Mouse (Mus musculus) 3T3-L1 (cell line): ENCODE measurements around the gene Plpp7.

ENCODE experiments used
- DNase-seq: peaks from one replicate; pipeline ENCODE4 v3.0.0-alpha.2; 2015; ENCODE audit warnings: low read depth, low spot score

Plpp7 gene

GRCm38 (mm10) chr2:32095351-32096121, at the start of gene Plpp7:
Gene Plpp7, plus strand, starts transcription at chr2:32095528.
- DNase-seq: no peak

DNA sequence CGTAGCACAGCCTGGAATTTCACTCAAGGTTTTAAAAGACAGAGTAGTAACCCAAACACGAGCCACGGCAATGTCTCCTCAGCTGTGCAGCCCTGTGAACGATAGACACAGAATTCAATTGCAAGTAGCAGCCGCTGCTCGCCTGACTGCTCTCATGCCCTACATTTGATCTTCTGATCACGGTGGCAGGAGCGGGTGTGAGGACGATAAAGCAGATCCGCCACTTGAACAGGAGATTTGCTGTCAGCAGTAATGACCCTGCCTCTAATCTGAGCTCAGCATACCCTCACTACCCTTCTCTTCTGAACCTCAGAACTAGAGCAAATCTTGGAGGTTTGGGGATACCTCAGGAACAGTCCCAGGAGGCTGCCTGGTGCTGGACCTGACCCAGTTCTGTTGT, 49.3 kb upstream of the Plpp7 start:
- no peak for DNase-seq

GRCm38 (mm10) chr2:32047323-32047722, 48.0 kb upstream of the Plpp7 start:
- DNase-seq: no peak

DNA sequence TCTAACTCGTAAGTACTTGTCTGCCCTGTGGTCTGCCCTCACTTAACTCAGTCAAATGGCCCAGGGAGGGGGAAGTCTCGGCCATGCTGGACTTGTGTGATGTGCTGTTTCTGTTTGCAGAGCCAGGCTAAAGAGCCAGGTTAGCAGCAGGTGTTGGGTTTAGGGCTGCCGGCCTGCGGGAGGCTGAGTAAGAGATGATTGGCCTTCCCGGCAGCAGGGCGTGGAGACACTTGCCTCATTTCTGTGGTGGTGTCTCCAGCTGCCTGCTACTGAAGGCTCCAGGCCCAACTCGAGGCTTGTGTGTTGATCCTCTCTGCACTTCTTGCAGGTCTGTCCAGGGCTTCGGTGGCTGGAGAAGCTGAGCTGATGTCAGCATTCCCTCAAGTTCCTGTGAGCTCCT, 43.5 kb upstream of the Plpp7 start:
- DNase-seq: no peak

DNA sequence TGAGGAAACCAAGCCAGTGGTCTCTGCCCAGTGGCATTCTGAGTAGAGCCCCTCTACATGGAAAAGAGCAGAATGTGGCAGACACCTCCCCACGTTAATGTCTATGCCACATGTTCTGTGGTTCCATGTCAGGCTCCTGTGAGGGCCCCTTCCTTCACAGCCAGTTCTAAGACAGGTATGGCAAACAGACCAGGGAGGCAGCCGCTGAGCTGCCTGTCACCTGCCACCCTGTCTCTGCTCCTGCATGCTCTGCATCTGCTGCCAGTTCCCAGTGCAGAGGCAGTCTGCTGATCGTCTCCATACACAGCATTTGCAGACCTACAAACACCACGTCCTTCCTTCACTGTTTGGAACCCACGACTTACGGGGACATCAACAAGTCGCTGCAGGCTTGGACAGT, 42.9 kb upstream of the Plpp7 start:
- DNase-seq: no peak

GRCm38 (mm10) chr2:32055357-32055965, 39.9 kb upstream of the Plpp7 start:
- no peak for DNase-seq

- DNase-seq: no peak
Observed at GRCm38 (mm10) chr2:32056524-32056923, 38.8 kb upstream of the Plpp7 start.

DNA sequence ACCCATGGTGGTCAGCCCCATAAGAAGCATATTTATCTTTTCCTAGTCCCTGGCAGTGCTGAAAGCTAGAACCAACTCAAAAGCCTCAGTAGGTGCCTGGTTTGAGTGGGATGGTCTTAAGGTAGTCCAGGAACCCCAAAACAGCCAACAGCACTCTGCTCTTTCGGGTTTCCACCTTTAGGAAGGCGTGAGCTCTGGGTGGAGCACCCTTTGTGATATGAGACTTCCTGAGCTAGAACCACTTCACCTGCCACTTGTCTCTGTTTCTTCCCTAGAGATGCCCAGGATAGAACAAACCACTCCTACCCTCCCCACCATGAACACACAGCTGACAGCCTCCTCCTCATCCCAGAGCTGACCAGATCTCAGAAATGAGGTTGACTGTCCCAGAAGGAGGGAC, 38.0 kb upstream of the Plpp7 start:
- DNase-seq: no peak

DNA sequence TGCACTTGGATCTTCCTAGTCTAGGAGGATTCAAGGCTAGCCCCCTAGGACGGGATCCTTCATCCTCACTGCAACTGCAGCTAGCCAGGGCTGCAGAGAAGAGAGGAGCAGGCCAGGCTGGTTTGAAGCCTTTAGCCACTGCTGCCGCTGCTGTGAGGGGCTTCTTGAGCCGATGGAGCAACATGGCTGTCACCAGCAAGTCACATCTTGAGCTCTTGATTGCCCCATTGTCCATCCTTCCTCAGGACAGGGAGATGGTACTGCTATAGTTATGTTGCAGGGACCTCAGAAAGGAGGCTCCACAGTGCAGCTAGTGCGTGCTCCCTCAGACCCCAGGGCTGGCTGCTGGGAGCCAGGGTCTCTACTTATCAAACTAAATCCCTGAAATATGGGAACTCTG, 37.5 kb upstream of the Plpp7 start:
- no peak for DNase-seq

DNA sequence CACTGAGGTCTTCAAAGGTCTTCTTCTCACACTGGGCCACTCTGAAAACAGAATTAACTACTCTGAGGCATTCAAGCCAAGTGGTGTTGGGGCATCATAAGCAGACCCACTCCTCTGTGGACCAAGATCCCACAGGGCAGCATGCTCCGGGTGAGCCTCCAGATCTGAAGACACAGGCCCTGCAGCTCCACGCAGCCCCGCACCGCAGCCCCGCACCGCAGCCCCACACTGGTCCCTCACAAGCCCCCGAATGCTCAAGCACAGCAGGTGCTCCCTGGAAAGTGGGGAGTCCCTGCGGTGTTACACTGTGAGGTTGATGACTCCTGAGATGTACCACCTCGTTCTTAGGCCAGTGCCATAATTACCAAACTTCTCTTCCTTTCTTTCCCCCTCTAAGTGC, 37.1 kb upstream of the Plpp7 start:
- no peak for DNase-seq

DNA sequence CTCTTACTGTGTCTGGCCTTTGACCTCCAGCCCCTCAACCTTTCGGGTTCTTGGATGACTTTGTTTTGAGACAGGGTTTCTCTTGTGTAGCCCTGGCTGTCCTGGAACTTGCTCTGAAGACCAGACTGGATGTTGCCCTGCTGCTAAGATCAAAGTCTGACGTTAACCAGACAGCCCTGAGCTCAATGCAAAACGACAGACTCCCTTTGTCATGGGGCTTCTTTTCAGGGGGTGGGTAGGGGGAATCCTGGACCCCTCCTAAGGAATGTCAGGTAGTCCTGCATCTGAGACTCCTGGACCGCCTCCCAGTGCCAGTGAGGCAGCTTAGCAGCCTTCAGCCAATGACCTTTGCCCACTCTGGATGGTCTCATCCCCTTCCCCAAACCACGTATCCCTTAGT, 36.6 kb upstream of the Plpp7 start:
- no peak for DNase-seq

DNA sequence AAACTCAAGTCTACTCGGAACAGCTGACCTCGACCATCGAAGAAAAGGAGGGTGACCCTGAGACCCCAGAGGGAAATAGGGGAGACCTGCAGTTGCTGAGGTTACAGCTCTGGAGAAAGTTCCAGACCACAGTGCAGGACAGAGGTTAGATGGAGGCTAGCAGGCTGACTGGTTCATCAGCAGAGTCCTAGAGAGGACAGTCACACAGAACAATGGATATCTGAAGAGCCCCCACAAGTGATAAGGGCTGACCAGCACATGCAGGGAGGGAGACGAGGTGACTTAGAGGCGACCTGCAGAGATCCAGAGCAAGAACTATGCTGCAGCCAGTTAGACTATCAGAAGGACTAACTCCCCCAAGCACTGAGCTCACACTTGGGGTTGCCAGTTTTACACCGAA, 35.7 kb upstream of the Plpp7 start:
- DNase-seq: no peak

- DNase-seq: no peak
Observed at GRCm38 (mm10) chr2:32060228-32060805, 35.0 kb upstream of the Plpp7 start.

GRCm38 (mm10) chr2:32061189-32061588, 34.1 kb upstream of the Plpp7 start:
- no peak for DNase-seq

GRCm38 (mm10) chr2:32061722-32062505, 33.4 kb upstream of the Plpp7 start:
- DNase-seq: no peak

DNA sequence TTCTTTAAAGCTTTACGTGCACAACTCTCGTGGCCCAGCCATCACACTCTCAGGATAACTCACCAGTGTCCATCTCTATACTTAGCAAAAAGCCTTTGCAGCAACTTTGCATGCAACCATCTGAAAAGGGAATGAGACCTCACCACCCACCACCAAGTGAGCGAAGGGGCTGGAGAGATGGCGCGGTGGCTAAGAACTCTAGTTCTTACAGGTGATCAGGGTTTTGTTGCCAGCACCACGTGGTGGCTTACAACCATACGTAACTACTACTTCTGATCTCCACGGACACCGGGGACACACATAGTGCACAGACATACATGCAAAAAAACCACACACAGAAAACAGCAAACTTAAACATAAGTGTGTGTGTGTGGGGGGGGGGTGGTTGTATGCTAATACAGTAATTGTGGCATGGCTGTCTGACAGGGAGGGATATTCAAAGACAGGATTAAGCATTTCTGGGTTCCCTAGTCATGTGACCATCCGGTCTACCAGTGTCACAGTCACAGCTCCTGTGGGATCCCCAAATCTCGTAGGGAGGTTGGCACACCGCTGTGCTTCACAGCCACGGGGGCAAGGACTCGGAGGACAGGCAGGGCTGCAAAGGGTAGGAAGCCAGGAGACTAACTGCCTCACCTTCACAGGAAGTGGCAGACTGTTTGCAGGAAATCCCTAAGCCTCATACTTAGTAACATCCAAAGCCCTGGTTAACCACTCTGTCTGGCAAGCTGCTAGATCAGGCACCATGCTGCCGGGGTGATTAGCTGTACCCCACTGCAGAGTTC, 32.5 kb upstream of the Plpp7 start:
- DNase-seq: no peak

DNA sequence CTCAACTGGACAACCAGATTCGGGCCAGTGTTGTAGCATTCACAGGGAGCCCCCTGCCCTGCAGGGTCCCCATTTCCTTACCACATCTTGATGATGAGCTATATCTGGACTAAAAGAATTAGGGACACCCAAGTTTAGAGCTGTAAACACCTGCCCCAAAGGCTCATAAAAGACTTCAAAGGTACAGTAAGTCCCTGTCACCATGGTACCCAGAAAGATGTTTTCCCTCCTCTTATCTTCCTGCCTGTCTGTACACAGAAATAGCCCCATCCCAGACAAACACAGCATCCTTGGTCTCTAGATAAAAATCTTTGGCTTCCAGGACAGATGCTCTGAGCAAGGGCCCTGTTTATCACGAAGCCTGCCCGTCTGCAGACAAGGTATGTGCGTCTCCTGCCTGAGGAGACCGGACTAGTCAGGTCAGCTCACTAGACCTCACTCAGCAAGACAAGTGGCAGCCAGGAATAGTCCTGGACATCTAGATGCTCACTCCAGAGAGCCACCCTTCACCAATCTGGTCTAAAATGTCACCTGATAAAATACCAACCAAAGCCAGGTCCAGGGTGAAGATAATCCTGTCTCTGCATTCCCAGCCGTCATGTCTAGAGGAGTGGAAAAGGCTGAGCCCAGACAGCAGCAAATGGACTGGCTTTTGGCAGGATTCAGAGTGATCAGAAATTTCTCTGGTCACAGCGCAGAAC, 31.7 kb upstream of the Plpp7 start:
- DNase-seq: no peak

DNA sequence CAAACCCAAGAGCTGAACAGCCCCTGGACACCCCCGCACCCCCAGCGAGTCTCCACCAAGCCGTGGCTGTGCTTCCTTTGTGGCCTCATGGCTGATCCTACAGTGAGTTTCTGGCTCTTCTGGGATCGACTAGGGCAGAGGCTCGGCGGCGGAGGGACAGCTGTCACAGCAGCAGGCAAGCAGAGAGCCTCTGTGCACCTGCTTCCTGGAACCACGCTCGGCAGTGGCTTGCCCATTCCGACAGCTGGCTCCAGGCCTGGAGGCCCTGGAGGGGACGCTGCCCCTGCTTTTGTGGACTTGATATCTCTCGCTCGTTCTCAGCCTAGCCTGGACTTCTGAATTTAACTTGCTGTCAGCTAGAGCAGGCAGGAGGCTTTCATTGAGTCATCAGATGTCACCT, 30.4 kb upstream of the Plpp7 start:
- no peak for DNase-seq

GRCm38 (mm10) chr2:32065371-32065791, 29.9 kb upstream of the Plpp7 start:
- DNase-seq: no peak

DNA sequence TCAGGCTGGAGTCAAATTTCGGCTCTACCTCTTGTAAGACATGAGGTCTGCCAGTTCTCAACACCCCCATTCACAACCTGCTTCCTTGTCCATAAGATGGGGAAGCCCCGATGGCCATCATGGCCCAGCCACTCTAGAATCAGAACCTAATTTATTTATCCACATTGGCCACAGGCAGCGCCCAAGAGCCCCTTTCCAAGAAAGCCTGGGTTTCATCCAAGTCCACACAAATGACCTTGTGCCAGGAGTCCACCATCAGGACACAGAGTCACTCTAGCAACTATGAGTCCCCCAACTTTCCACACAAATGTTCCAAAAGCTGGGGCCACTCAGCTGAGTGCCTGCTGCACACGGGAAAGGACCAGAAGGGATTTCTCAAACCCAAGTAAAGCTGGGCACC, 29.3 kb upstream of the Plpp7 start:
- peak; percentile 29 for DNase-seq
